Mouse (Mus musculus): ENCODE results near the gene Nox1.

Gene Nox1

GRCm38 (mm10) chrX:134116417-134116816 is 105.3 kb downstream of the Nox1 start:
- DNase-seq: no peak

DNA sequence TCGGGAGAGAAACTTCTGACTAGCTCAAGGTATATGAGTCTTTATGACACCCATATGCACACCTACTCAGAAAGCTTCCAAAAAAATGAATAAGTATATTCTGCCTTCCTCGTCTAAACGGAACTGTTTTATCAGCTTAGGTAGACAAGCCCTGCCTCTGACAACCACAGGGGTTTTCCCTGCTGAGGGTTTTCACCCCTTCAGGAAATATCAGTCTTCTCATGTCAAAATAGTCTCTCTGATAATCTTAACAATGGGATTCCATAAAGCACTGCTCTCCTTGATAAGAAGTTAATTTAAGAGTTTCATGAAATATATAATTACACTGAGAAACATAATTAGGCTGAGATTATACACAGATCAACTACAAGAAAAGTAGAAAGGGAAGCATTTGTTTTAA is 110.0 kb downstream of the Nox1 start:
- no peak for DNase-seq

- no peak for DNase-seq
Measured at GRCm38 (mm10) chrX:134102641-134103040, 119.1 kb downstream of the Nox1 start.

- no peak for DNase-seq
Measured at GRCm38 (mm10) chrX:134085453-134085852, 136.3 kb downstream of the Nox1 start.

GRCm38 (mm10) chrX:134059764-134060163 is 162.0 kb downstream of the Nox1 start:
- no peak for DNase-seq

DNA sequence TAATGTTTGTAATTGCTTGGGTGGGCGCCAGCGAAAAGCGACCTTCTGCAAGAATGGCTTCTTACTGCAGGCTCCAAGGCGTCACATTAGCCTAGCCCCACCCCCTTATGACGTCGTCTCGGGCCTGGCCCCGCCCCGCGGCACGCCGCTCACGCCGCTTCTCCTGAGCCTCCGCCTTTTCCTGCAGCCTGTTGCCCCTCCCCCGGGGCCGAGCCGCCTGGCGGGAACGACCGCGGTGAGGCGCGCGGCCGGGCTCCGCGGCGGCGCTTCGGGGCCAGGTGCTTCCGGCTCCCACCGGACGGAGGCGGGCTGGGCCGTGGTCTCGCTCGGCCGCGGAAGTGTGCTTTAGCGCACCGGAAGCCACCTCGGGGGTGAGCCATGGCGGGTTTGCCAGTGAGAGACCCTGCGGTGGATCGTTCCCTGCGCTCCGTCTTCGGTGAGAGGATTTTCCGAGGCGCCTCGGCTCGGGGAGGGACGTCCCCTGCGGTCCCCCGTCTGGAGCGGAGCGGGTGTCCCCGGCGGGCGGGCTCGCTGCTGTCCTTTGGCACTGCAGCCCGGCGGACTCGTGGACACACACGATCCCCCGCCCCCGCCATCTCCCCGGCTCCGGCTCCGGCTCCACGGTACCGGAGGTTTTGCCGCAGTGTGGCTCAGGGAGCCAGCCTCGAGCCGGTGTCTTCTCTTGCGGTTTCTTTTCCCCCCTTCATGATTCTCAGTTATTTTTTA is 162.6 kb downstream of the Nox1 start, which contains the start of gene Cstf2:
Gene Cstf2 (plus strand): TSS at position 201 of the 726 bp plus-strand sequence.
- peak; percentile 95 to 96 for DNase-seq

DNA sequence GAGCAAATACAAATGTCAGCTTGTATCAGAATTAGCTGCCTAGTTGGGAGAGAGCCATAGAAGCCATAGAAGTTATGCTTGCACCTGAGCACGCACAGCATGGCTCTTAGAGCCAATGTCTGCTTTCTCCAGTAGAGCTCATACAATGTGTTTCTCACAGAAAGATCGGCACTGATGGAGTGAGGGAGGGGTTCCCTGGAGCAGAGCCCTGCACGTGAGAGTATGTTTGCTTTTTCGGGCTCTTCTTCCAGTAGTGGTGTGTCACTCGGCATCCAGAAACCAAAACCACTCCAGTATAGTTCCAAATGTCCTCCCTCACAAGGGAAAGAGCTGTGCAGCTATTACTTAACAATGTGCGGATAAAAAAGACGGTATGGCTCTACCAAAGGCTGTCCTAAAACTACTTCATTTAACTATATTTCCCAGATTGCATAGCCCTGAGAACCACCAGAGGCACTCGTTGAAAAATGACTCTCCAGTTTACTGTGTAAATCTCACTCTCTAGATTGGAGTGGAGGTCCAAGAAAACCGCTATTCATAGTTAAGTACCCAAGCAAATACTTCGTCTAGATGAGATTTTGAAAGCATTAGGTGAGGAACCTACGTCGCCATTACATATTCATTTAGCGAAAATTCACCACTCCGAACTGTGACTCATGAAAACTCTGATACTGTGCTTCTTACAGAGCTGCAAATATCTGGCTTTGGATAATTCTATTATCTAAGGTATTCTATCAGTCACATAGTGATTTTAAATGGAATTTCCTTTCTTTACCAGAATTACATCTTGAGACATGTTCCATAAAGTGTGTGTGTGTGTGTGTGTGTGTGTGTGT is 163.5 kb downstream of the Nox1 start:
- DNase-seq: peak in 1 of 2 experiments; percentile 11

DNA sequence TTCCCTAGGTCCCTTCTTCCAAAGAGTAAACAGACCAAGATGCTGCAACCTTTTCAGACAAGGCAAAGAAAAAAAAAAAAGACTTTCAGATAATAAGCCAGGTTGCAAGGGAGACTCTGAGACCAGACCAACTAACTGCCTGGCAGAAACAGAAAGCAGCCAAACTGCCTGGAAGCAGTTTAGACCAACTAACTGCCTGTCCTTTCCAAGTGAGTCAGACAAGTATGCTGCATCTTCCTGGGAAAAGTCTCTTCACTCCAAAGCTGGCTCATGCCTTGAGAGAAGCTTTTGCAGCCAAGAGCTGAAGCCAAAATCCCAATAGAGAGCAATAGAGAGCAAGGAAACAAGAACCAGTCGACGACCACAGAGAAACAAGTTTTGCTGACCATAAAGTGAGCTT is 164.9 kb downstream of the Nox1 start:
- DNase-seq: peak; percentile 2 to 4

GRCm38 (mm10) chrX:134048994-134049393 is 172.8 kb downstream of the Nox1 start:
- DNase-seq: no peak

Measured in cerebellum, postnatal 10 days (tissue).